Mouse (Mus musculus): ENCODE results near the gene Camkmt. TPM values are rescaled to one million over a fixed set of nuclear protein-coding genes. Genes with fewer than 3 reads are reported as not detected.
A peak's percentile ranks its signal among the peaks of the same experiment; 100 is the strongest.

The Camkmt gene
- polyA plus RNA-seq, 1 experiment from 2014 or later: 6.6 TPM

- DNase-seq (ENCODE audit: low spot score): no peak
These were observed 78.4 kb downstream of the Camkmt start for GRCm38 (mm10) chr17:85168761-85169160.

GRCm38 (mm10) chr17:85170541-85171255, 80.3 kb downstream of the Camkmt start:
- DNase-seq (ENCODE audit: low spot score): peak; percentile 11

GRCm38 (mm10) chr17:85171951-85172350, 81.6 kb downstream of the Camkmt start:
- DNase-seq (ENCODE audit: low spot score): no peak

GRCm38 (mm10) chr17:85177231-85177630, 86.9 kb downstream of the Camkmt start:
- no peak for DNase-seq (ENCODE audit: low spot score)

GRCm38 (mm10) chr17:85180471-85181060, 90.2 kb downstream of the Camkmt start:
- no peak for DNase-seq (ENCODE audit: low spot score)

GRCm38 (mm10) chr17:85189227-85190127, 99.1 kb downstream of the Camkmt start:
- peak; percentile 90 for DNase-seq (ENCODE audit: low spot score)

- DNase-seq (ENCODE audit: low spot score): no peak
These were observed 99.7 kb downstream of the Camkmt start for GRCm38 (mm10) chr17:85190128-85190435.

GRCm38 (mm10) chr17:85193294-85193693, 102.9 kb downstream of the Camkmt start:
- DNase-seq (ENCODE audit: low spot score): no peak

GRCm38 (mm10) chr17:85198781-85199180, 108.4 kb downstream of the Camkmt start:
- no peak for DNase-seq (ENCODE audit: low spot score)

GRCm38 (mm10) chr17:85199321-85199720, 109.0 kb downstream of the Camkmt start:
- no peak for DNase-seq (ENCODE audit: low spot score)

GRCm38 (mm10) chr17:85218054-85218453, 127.7 kb downstream of the Camkmt start:
- DNase-seq (ENCODE audit: low spot score): no peak

- DNase-seq (ENCODE audit: low spot score): no peak
These were observed 151.8 kb downstream of the Camkmt start for GRCm38 (mm10) chr17:85242109-85242508.

GRCm38 (mm10) chr17:85248962-85249361, 158.6 kb downstream of the Camkmt start:
- DNase-seq (ENCODE audit: low spot score): no peak

- no peak for DNase-seq (ENCODE audit: low spot score)
These were observed 159.4 kb downstream of the Camkmt start for GRCm38 (mm10) chr17:85249744-85250143.

GRCm38 (mm10) chr17:85256930-85257329, 166.6 kb downstream of the Camkmt start:
- no peak for DNase-seq (ENCODE audit: low spot score)

- DNase-seq (ENCODE audit: low spot score): no peak
These were observed 167.0 kb downstream of the Camkmt start for GRCm38 (mm10) chr17:85257348-85257747.

- no peak for DNase-seq (ENCODE audit: low spot score)
These were observed 168.5 kb downstream of the Camkmt start for GRCm38 (mm10) chr17:85258703-85259341.

GRCm38 (mm10) chr17:85266831-85267422, 176.6 kb downstream of the Camkmt start:
- no peak for DNase-seq (ENCODE audit: low spot score)

GRCm38 (mm10) chr17:85271466-85272175, 181.3 kb downstream of the Camkmt start:
- DNase-seq (ENCODE audit: low spot score): no peak

GRCm38 (mm10) chr17:85279720-85280119, 189.4 kb downstream of the Camkmt start:
- DNase-seq (ENCODE audit: low spot score): no peak

GRCm38 (mm10) chr17:85282447-85282846, 192.1 kb downstream of the Camkmt start:
- no peak for DNase-seq (ENCODE audit: low spot score)

All from thymus, postnatal 0 days (tissue).